Mouse (Mus musculus) urinary bladder, postnatal 4 days (tissue): Measurements from ENCODE around the gene Neb.
A peak's percentile ranks its signal among the peaks of the same experiment; 100 is the strongest.

Experiments
- DNase-seq, 2 experiments: peaks; one replicate each; pipeline ENCODE4 v3.0.0; 2021 to 2022; ENCODE audit warnings: low spot score in 2 of 2

Gene Neb

DNA sequence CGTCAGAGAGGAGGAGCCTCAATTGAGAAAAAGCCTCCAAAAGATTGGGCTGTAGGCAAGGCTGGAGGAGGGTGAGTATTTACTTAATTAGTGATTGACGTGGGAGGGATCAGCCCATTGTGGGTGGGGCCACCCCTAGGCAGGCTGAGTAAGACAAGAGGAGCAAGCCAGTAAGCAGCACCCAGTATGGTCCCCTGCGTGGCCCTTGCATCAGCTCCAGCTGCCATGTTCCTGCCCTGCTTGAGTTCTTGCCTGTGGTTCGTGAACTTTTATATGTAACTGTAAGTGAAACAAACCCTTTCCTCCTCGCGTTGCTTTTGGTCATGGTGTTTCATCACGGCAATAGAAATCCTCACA lies at the start of gene Neb:
TSS of gene Neb (minus strand) at position 27 of the 357 bp plus-strand sequence.
- DNase-seq = no peak

DNA sequence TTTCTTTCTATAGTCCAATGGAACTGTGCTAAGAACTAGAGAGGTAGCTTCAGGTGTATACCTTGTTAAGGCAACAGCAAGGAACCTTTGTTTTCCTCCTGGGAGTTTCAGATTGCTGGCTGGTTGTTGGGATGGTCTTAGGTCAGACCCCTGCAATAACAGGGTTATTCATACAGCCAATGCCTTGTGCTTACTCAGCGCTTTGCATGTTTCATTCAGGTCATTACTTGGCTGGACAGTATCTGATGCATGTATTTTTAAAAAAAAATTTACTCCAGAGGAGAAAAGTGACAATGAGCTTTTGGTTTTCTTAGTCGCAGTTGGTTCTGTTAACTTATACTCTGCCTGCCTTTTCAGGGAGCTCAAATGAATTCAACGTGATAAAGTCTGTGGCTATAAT lies 49.1 kb upstream of the Neb start:
- DNase-seq = no peak

- no peak for DNase-seq
These were observed 47.8 kb upstream of the Neb start for GRCm38 (mm10) chr2:52426041-52426440.

DNA sequence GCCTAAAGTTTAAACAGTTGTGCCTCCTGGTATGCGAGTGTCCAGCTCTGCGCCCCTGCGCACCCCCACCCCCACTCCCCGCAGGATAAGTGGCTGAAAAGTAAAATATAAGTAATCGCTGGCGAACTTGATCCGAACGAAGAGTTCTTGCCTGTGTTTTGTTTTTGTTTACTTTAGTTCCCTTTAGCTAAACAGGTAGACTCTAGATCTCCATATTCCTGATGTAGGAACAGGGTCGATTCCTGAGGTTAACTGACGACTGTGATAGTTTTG lies 47.2 kb upstream of the Neb start:
- no peak for DNase-seq

DNA sequence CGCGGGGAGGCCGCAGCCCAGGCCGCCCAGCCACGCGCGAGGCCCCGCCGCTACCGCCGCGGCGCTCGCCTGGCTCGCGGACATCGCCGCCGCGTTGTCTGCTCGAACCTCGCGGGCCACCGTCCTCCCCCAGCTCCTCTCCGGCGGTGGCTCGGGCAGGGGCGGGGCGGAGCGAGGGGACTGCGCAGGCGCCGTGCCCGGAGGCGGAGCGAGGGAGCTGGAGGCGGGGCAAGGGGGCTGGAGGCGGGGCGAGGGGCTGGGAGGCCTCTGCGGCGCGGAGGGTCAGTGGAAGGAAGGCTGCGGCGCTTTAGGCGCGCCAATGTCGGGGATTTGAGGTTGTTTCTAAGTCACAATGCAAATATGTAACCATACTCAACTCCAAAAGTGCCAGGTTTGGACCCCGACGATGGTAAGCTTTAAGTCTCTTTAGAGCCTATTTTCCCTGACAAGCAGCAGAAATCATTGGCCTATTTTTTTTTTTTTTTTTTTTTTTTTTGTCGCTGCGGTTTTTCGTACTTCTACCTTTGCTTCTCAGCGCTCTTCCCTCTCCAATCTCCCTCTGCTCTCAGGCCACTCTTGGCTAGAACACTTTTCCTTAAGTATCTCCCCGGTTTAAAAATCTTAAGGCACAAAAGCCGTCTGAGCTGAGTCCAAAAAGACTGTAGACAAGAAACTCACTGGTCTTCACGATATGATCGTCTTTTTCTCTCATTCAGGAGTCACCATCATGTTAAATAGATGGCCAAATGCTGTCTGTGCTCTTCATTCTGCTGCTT lies 46.7 kb upstream of the Neb start, which contains the start of gene Arl5a:
TSS of gene Arl5a (minus strand) at position 155 of the 776 bp plus-strand sequence.
- DNase-seq = peak; percentile 97 to 99

GRCm38 (mm10) chr2:52424248-52424728 lies 46.0 kb upstream of the Neb start:
- DNase-seq = no peak

DNA sequence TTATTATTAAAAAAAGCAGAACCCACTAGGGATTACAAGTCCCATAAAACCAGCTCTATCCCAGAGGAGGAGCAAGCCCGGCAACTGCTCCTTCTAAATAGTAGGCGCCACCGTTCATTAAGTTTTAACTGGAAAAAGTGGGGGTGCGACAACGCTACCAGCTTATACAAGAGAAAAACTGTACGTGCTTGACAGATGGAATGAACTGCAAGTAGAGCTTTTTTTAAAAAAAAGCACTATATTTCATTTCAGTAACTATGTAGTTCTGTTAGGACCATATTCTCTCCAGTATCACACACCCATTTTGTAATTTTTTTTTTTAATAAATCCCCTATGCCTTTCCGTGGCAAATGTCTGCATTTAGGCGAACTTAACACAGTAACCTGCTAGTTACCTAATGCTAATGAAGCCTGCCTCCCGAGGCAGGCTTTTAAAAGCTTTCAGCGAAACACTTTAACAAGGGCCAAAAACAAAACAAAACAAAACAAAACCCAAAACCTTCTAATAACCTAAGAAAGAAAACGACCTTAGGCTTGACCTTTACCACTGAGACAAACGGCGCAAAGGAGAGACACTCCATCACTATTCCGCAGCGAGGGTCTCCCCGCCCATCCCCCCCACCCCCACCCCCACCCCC lies 45.5 kb upstream of the Neb start:
- DNase-seq = no peak

GRCm38 (mm10) chr2:52422871-52423610 lies 44.8 kb upstream of the Neb start:
- no peak for DNase-seq

DNA sequence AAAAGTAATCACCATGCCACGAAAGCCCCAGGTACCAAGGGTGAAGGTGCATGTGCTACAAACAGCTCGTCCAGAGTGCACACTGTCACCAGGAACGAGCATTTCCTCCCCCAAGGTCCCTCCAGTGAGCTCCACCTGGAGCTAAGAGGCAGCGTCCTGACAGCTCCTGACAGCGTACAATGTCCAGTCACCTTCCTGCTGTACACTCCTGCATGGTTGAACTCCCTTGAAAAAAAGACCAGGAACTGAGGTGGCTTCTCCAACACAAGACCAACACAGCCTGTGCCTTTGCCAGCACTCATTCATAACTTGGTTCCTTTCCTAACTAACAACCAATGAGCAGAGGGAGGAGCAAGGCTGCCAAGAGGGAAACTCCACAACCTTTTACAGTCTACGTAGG lies 42.9 kb upstream of the Neb start:
- no peak for DNase-seq

GRCm38 (mm10) chr2:52420001-52420710 lies 41.9 kb upstream of the Neb start:
- no peak for DNase-seq

DNA sequence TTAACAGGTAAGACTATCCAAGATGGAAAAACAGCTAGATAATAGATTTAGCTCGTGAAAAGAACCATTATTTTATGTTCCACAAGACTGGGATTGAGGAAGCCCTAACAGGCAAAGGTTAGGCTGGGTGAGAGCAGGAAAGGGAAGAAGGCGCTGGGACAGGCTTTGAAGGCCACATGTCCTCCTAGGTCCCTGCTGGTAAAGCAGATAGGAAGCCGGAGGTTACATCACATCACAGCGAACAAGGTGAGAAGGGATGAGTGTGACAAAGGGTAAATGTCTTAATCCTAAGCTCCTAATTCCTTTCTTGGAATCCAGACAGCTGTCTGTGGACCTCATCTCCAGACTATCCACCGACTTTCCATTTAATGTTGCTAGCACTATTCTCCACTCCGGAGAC lies 41.0 kb upstream of the Neb start:
- no peak for DNase-seq

- DNase-seq = no peak
These were observed 34.3 kb upstream of the Neb start for GRCm38 (mm10) chr2:52412524-52413037.

DNA sequence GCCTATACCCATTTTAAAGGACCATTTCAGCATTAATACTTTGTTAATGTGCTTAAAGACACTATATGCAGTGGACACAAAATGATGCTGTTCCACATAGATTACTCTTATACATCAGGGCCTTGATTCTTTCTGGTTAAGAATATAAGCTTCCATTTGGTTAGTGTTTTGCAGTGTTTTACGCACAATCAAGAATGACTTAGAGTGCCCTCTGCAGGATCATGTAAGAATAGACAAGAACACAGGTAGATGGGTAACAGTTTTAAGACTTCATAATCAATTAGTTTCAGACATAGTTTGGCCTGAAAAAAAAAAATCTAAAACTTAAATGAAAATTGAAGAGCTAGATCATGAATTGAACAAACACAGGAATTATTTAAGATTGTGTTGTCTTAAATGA lies 28.2 kb upstream of the Neb start:
- DNase-seq = no peak

DNA sequence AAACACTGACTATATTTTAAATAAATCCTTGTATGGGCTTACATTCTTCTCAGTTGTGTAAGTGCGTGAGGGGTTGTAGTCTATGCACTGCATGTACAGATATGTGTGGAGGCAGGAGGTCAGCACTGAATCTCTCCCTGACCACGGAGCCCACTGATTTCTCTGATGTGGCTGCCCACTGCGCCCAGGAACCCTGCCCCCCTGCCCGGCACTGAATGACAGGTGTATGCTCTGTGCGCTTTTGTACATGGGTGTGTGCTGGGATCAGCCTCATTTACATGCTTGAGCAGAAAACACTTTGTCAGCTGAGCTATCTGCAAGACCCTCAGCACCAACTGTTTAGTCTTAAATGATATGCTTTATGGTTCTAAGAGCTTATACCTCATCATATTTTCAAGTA lies 27.0 kb upstream of the Neb start:
- DNase-seq = no peak

DNA sequence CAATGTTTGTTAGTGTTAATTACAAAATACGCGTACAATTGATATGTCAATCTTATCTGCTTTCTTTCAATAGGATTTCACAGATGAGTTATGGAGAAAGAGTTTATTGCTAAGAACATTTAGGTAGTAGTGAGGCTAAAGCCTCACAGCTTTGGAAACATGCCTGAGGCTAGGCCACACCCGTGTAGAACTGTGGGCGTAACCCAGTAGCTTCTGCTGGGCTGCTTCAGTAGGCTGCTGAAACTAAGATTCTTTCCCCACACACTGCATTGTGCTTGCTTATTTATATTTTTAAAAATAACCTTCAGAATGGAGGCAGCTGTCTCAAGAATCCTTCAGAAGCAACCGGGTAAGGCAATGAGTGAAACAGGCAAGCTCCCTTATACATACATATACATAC lies 16.3 kb upstream of the Neb start:
- no peak for DNase-seq

DNA sequence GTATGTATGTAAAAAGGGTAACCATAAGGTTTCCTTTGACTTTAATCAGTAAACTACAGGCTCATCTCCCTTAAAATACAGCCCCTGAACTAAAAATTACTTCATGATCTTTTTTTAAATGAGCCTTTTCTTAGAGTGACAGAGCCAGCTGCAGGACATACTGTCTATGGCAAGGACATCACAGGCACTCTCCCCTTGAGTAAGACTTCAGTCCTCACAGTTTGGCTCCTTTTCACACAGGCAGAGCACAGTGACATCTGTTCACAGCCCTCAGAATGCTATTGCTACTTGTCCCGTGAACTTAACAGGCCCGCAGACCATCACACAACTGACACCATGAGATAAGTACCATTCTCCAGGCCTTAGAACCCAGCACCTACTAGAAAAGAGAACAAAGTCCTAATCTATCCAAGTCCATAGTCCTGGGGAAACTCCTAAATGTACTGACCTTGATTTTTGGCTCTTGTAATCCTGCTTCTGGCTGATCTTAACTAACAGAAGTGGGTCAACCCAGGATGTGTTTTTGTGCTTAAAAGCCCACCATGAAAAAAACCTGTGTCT lies 12.2 kb upstream of the Neb start:
- no peak for DNase-seq

- no peak for DNase-seq
These were observed 11.7 kb upstream of the Neb start for GRCm38 (mm10) chr2:52389975-52390374.

DNA sequence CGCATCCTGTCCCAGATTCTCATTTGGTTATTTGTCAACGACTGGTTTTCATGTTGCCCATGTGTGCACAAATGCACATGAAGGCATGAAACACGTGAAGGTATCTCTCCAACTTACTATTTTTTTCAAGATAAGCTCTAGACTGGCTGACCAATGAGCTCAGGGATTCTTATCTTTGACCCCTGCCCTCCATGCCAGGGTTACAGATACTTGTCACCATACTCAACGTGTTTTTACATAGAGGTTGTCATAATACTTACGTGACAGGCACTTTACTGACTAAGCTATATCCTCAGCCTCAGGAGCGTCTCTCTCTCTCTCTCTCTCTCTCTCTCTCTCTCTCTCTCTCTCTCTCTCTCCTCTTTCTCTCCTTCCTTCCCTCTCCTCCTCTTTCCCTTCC lies 8.2 kb upstream of the Neb start:
- DNase-seq = no peak

DNA sequence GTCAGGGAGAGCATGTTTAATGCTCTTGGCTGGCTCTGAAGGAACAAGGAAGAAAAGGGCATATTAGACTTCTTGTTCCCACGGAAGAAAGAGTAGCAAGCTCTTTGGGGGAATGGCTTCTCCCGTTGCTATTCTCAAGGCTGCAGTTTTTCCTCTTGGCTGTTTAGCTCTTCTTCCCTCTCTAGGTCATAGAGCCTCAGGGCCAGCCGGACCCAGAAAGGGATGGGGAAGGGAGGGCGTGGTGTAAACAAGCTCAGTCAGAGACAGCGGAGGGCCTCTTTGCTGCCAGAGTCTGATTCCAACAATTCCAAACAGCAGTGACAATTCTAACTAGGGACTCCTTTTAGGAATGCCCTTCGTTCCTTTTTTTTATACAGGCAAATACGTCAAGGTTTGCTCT lies 7.8 kb upstream of the Neb start:
- DNase-seq = peak in 1 of 2 experiments; percentile 19

- no peak for DNase-seq
These were observed 581 bp upstream of the Neb start for GRCm38 (mm10) chr2:52378848-52379261.

DNA sequence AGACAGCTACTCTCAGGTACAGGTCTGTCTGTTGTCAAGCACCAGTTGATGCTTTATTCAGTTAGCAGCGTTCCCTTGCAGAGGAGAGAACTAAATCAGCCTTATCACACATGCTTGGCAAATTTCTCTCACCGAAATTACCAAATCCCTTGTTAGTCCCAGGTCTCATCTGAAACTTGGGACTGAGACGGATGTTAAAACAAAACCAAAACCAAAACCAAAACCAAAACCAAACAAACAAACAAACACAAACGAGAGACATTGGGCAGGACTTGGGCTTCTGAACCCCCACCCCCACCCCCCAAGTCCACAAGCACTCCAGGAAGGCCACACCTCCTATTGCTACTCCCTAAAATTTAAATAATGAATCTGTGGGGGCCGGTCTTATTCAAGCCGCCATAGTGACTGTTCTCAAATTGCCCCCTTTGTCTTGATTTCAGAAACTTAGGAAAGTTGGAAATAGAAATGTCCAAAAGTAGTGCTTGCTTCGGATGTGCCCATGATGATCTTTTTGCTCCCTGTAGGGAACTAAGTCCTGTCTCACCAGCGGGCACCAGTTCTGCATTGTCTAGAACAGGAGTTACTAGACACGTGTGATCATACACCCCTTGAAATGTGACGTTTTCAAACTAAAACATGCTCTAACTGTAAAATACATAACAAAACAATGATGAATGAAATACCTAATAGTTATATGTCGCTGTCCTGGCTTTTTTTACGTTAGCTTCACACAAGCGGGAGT lies 397 bp downstream of the Neb start:
- no peak for DNase-seq
